Mouse (Mus musculus): ENCODE measurements around the gene Mob1b. TPM values are rescaled to one million over a fixed set of nuclear protein-coding genes. Genes with fewer than 3 reads are reported as not detected.

The Mob1b gene
- polyA plus RNA-seq, 1 experiment from 2014 or later, result 32.4 TPM

- 70% methylated on average over 7 of the region's 7 CpGs for whole genome bisulfite sequencing (ENCODE audit: insufficient replicate concordance)
- no peaks in the 10 kb centered on the region for H3K4me1 ChIP-seq (ENCODE audit: control insufficient read depth, insufficient read depth, low read length)
- no peak overlapping the region for H3K9ac ChIP-seq (ENCODE audit: low read depth, low read length)
- no peaks in the 10 kb centered on the region for H3K9me3 ChIP-seq (replicated peaks; ENCODE audit: control insufficient read depth, low read length)
- no peak overlapping the region for H3K4me2 ChIP-seq
- H3K4me3 ChIP-seq (ENCODE audit: low read depth, low read length), result no peak overlapping the region
- no peak overlapping the region for H3K27ac ChIP-seq (ENCODE audit: low read depth, low read length)
- H3K27me3 ChIP-seq (ENCODE audit: control insufficient read depth, insufficient read depth, low read length), result no peaks in the 10 kb centered on the region
- no peak for ATAC-seq (replicated peaks; ENCODE audit: insufficient number of reproducible peaks, low FRiP score, low TSS enrichment)
- peaks cover 22% of the 10 kb centered on the region for H3K36me3 ChIP-seq (ENCODE audit: control insufficient read depth, insufficient read depth, low read length)
Observed at GRCm38 (mm10) chr5:88782072-88782765, 61.6 kb downstream of the Mob1b start.

- H3K9me3 ChIP-seq (replicated peaks; ENCODE audit: control insufficient read depth, low read length), result no peaks in the 10 kb centered on the region
- H3K4me3 ChIP-seq (ENCODE audit: low read depth, low read length), result no peak overlapping the region
- 85% methylated on average over 1 of the region's 1 CpGs for WGBS (ENCODE audit: insufficient replicate concordance)
- H3K36me3 ChIP-seq (ENCODE audit: control insufficient read depth, insufficient read depth, low read length), result peaks cover 16% of the 10 kb centered on the region
- no peak for ATAC-seq (replicated peaks; ENCODE audit: insufficient number of reproducible peaks, low FRiP score, low TSS enrichment)
- no peaks in the 10 kb centered on the region for H3K27me3 ChIP-seq (ENCODE audit: control insufficient read depth, insufficient read depth, low read length)
- no peak overlapping the region for H3K4me2 ChIP-seq
- no peaks in the 10 kb centered on the region for H3K4me1 ChIP-seq (ENCODE audit: control insufficient read depth, insufficient read depth, low read length)
- H3K27ac ChIP-seq (ENCODE audit: low read depth, low read length), result no peak overlapping the region
- H3K9ac ChIP-seq (ENCODE audit: low read depth, low read length), result no peak overlapping the region
Observed at GRCm38 (mm10) chr5:88785059-88785458, 64.4 kb downstream of the Mob1b start.

- ATAC-seq (replicated peaks; ENCODE audit: insufficient number of reproducible peaks, low FRiP score, low TSS enrichment), result no peak
- 43% methylated on average over 9 of the region's 9 CpGs for WGBS (ENCODE audit: insufficient replicate concordance)
- H3K4me2 ChIP-seq, result no peak overlapping the region
- no peak overlapping the region for H3K27ac ChIP-seq (ENCODE audit: low read depth, low read length)
- no peaks in the 10 kb centered on the region for H3K36me3 ChIP-seq (ENCODE audit: control insufficient read depth, insufficient read depth, low read length)
- no peaks in the 10 kb centered on the region for H3K4me1 ChIP-seq (ENCODE audit: control insufficient read depth, insufficient read depth, low read length)
- no peaks in the 10 kb centered on the region for H3K9me3 ChIP-seq (replicated peaks; ENCODE audit: control insufficient read depth, low read length)
- no peak overlapping the region for H3K9ac ChIP-seq (ENCODE audit: low read depth, low read length)
- H3K27me3 ChIP-seq (ENCODE audit: control insufficient read depth, insufficient read depth, low read length), result no peaks in the 10 kb centered on the region
- no peak overlapping the region for H3K4me3 ChIP-seq (ENCODE audit: low read depth, low read length)
Observed at GRCm38 (mm10) chr5:88790675-88791074, 70.0 kb downstream of the Mob1b start.

- Histone ChIP-seq H3K9ac (ENCODE audit: low read depth, low read length) (no peak overlapping the region), H3K27me3 (ENCODE audit: control insufficient read depth, insufficient read depth, low read length) (no peaks in the 10 kb centered on the region), H3K36me3 (ENCODE audit: control insufficient read depth, insufficient read depth, low read length) (no peaks in the 10 kb centered on the region), H3K9me3 (replicated peaks; ENCODE audit: control insufficient read depth, low read length) (no peaks in the 10 kb centered on the region), H3K4me2 (no peak overlapping the region), H3K4me1 (ENCODE audit: control insufficient read depth, insufficient read depth, low read length) (no peaks in the 10 kb centered on the region), H3K27ac (ENCODE audit: low read depth, low read length) (no peak overlapping the region), H3K4me3 (ENCODE audit: low read depth, low read length) (no peak overlapping the region)
- no peak for ATAC-seq (replicated peaks; ENCODE audit: insufficient number of reproducible peaks, low FRiP score, low TSS enrichment)
- 34% methylated on average over 10 of the region's 10 CpGs for WGBS (ENCODE audit: insufficient replicate concordance)
Observed at GRCm38 (mm10) chr5:88791256-88792245, 70.9 kb downstream of the Mob1b start.

- H3K4me1 ChIP-seq (ENCODE audit: control insufficient read depth, insufficient read depth, low read length), result no peaks in the 10 kb centered on the region
- no peak overlapping the region for H3K9ac ChIP-seq (ENCODE audit: low read depth, low read length)
- no peak for ATAC-seq (replicated peaks; ENCODE audit: insufficient number of reproducible peaks, low FRiP score, low TSS enrichment)
- H3K9me3 ChIP-seq (replicated peaks; ENCODE audit: control insufficient read depth, low read length), result no peaks in the 10 kb centered on the region
- H3K27ac ChIP-seq (ENCODE audit: low read depth, low read length), result no peak overlapping the region
- no peaks in the 10 kb centered on the region for H3K27me3 ChIP-seq (ENCODE audit: control insufficient read depth, insufficient read depth, low read length)
- H3K4me2 ChIP-seq, result no peak overlapping the region
- no peak overlapping the region for H3K4me3 ChIP-seq (ENCODE audit: low read depth, low read length)
- H3K36me3 ChIP-seq (ENCODE audit: control insufficient read depth, insufficient read depth, low read length), result no peaks in the 10 kb centered on the region
- 83% methylated on average over 3 of the region's 3 CpGs for WGBS (ENCODE audit: insufficient replicate concordance)
Observed at GRCm38 (mm10) chr5:88793676-88794075, 73.0 kb downstream of the Mob1b start.

- WGBS (ENCODE audit: insufficient replicate concordance), result 43% methylated on average over 9 of the region's 9 CpGs
Observed at GRCm38 (mm10) chr5:88795910-88796584, 75.4 kb downstream of the Mob1b start.

GRCm38 (mm10) chr5:88796588-88796987 lies 75.9 kb downstream of the Mob1b start:
- WGBS (ENCODE audit: insufficient replicate concordance), result 61% methylated on average over 11 of the region's 11 CpGs
- Histone ChIP-seq H3K9ac (ENCODE audit: low read depth, low read length) (no peak overlapping the region), H3K27me3 (ENCODE audit: control insufficient read depth, insufficient read depth, low read length) (no peaks in the 10 kb centered on the region), H3K4me1 (ENCODE audit: control insufficient read depth, insufficient read depth, low read length) (no peaks in the 10 kb centered on the region), H3K36me3 (ENCODE audit: control insufficient read depth, insufficient read depth, low read length) (no peaks in the 10 kb centered on the region), H3K4me3 (ENCODE audit: low read depth, low read length) (no peak overlapping the region), H3K9me3 (replicated peaks; ENCODE audit: control insufficient read depth, low read length) (no peaks in the 10 kb centered on the region), H3K4me2 (no peak overlapping the region), H3K27ac (ENCODE audit: low read depth, low read length) (no peak overlapping the region)
- ATAC-seq (replicated peaks; ENCODE audit: insufficient number of reproducible peaks, low FRiP score, low TSS enrichment), result no peak

More at GRCm38 (mm10) chr5:88795910-88796584, 75.4 kb downstream of the Mob1b start:
- Histone ChIP-seq H3K4me1 (ENCODE audit: control insufficient read depth, insufficient read depth, low read length) (no peaks in the 10 kb centered on the region), H3K9ac (ENCODE audit: low read depth, low read length) (no peak overlapping the region), H3K4me2 (no peak overlapping the region), H3K4me3 (ENCODE audit: low read depth, low read length) (no peak overlapping the region), H3K9me3 (replicated peaks; ENCODE audit: control insufficient read depth, low read length) (no peaks in the 10 kb centered on the region), H3K27me3 (ENCODE audit: control insufficient read depth, insufficient read depth, low read length) (no peaks in the 10 kb centered on the region), H3K36me3 (ENCODE audit: control insufficient read depth, insufficient read depth, low read length) (no peaks in the 10 kb centered on the region), H3K27ac (ENCODE audit: low read depth, low read length) (no peak overlapping the region)
- ATAC-seq (replicated peaks; ENCODE audit: insufficient number of reproducible peaks, low FRiP score, low TSS enrichment), result no peak

GRCm38 (mm10) chr5:88797121-88797520 lies 76.5 kb downstream of the Mob1b start:
- ATAC-seq (replicated peaks; ENCODE audit: insufficient number of reproducible peaks, low FRiP score, low TSS enrichment), result no peak
- WGBS (ENCODE audit: insufficient replicate concordance), result 72% methylated on average over 6 of the region's 6 CpGs

More at GRCm38 (mm10) chr5:88797121-88797520, 76.5 kb downstream of the Mob1b start:
- Histone ChIP-seq H3K27ac (ENCODE audit: low read depth, low read length) (no peak overlapping the region), H3K9me3 (replicated peaks; ENCODE audit: control insufficient read depth, low read length) (no peaks in the 10 kb centered on the region), H3K4me3 (ENCODE audit: low read depth, low read length) (no peak overlapping the region), H3K4me1 (ENCODE audit: control insufficient read depth, insufficient read depth, low read length) (no peaks in the 10 kb centered on the region), H3K27me3 (ENCODE audit: control insufficient read depth, insufficient read depth, low read length) (no peaks in the 10 kb centered on the region), H3K36me3 (ENCODE audit: control insufficient read depth, insufficient read depth, low read length) (no peaks in the 10 kb centered on the region), H3K9ac (ENCODE audit: low read depth, low read length) (no peak overlapping the region), H3K4me2 (no peak overlapping the region)

Measured in heart, embryonic 11.5 days (tissue).